Mouse (Mus musculus) spleen, postnatal 14 days (tissue): Measurements from ENCODE around the gene Slc36a4.

Experiments
- DNase-seq, 2 experiments: peaks; one replicate each; pipeline ENCODE4 v3.0.0; 2021 to 2022; ENCODE audit warnings: low spot score in 2 of 2

The Slc36a4 gene

GRCm38 (mm10) chr9:15722506-15722905 lies 13.0 kb downstream of the Slc36a4 start:
- DNase-seq, result no peak

DNA sequence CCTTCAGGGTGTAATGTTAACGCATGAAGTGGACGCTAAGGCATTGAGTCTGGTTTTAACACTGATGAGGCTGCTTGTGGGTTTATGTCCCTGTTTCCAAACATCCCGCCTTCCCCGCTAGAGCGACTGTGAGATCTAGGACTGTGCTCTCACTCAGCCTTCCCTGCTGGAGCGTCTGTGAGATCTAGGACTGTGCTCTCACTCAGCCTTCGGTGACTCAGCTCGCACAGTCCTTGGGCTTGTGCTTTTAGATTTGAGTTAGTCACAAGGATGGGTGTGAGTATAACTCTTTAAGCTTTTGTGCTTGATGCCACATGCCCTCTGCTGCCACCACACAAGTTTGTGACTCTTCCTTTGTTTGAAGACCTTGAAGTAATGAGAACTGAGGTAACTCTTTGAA lies 17.6 kb downstream of the Slc36a4 start:
- no peak for DNase-seq

GRCm38 (mm10) chr9:15731758-15732748 lies 22.5 kb downstream of the Slc36a4 start:
- DNase-seq, result no peak

DNA sequence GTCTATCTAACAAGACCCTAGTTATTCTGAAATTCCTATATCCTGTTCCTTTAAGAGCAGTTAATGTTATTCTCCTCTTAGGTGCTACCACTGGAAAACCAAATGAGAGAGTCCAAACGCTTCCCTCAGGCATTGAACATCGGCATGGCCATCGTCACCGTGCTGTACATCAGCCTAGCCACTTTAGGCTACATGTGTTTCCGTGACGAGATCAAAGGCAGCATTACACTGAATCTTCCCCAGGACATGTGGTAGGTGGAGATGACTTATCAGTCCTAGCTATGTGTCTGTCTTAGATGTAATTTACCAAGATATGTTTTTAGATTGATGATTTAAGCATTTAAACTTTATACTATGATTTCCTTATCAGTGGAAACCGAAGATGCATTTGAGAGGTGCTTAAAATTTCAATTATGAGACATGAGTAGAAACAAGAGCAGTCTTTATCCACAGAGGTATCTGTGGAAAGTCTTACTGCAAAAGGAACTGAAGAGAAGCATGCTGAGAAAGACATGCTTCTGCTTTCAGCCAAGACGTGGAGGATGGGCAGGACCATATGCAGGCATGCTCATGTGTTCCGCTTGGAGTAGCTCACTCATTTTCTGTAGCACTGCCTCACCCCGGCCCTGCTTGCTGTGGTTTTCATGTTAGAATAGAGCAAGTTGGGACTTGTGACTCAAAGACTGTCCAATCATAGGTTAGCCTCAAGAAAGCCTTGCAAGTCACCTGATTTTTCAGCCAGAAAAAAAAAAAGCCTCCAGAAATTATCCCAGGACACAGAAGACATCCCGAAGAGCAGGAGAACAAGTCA lies 24.7 kb downstream of the Slc36a4 start:
- DNase-seq, result no peak

GRCm38 (mm10) chr9:15734867-15735131 lies 25.3 kb downstream of the Slc36a4 start:
- DNase-seq, result no peak

GRCm38 (mm10) chr9:15737522-15737921 lies 28.0 kb downstream of the Slc36a4 start:
- DNase-seq, result no peak

- DNase-seq, result no peak
Measured at GRCm38 (mm10) chr9:15741428-15741827, 31.9 kb downstream of the Slc36a4 start.

GRCm38 (mm10) chr9:15741931-15742330 lies 32.4 kb downstream of the Slc36a4 start:
- DNase-seq, result no peak

DNA sequence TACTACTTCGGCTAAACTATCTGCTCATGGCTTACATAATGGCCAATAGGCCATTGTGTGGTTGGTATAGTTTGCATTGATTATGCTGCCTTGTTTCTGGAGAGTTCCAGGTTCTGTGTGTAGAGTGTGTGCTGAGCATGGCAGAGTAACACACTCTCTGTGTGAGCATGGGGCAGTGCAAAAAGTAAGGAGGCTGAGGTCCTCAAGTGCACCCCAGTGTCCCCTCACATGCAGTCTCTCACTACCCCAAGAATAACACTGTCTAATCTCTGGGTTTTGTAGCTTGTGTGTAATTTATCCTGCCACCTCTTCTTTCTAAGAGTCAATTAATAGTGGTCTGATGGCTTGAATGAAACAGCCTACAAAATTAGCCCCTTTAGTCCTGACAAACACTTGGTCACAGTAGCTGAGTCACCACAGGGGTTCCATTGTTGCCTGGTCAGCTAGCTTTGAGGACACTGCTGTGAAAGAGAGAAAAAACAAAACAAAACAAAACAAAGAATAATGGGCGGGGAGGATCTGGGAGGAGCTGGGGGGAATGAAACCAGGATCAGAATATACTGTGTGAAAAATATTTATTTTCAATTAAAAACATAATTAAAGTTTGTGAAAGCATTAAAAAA lies 36.6 kb downstream of the Slc36a4 start:
- DNase-seq, result no peak

- DNase-seq, result no peak
Measured at GRCm38 (mm10) chr9:15746636-15747035, 37.1 kb downstream of the Slc36a4 start.

GRCm38 (mm10) chr9:15748383-15748782 lies 38.8 kb downstream of the Slc36a4 start:
- DNase-seq, result no peak

GRCm38 (mm10) chr9:15759318-15759717 lies 49.8 kb downstream of the Slc36a4 start:
- no peak for DNase-seq

DNA sequence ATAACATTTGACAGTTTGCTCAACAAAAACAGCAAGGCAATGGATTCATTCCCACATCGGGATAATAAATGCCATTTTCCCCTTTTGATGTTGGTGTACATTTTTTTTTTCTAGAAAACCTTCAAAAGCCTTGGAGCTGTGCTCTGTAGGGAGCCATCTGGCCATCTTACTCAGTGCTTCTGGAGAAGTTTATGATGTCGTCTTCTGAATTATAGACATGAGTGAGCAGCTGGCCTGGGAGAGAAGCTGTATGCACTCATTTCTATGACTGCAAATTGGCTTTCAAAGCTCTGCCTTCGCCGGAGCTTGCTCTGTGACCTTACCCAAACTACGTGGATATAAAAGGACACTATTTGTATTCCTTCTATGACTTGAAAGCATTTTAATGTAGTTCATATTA lies 56.8 kb downstream of the Slc36a4 start:
- no peak for DNase-seq

DNA sequence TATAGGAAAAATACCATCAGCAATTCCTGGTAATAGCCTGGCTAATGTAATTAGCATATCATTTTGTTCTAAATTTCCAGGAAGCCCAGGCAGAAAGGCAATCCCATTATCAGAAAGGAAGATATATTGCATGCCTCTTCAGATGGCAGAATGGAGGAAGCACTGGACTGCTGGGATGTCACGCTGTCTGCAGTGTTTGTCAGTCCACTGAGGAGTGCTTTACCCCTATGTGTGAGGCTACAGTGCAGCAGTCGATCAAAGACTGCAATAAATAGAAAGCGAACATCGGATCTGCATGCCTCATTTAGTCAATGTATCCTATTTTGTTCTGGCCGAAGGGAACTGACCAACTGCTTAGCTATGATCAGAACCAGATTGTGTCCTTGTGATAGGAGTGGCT lies 57.3 kb downstream of the Slc36a4 start:
- no peak for DNase-seq

- DNase-seq, result no peak
Measured at GRCm38 (mm10) chr9:15772766-15773165, 63.2 kb downstream of the Slc36a4 start.

- no peak for DNase-seq
Measured at GRCm38 (mm10) chr9:15773426-15773825, 63.9 kb downstream of the Slc36a4 start.

- no peak for DNase-seq
Measured at GRCm38 (mm10) chr9:15774911-15775310, 65.4 kb downstream of the Slc36a4 start.

DNA sequence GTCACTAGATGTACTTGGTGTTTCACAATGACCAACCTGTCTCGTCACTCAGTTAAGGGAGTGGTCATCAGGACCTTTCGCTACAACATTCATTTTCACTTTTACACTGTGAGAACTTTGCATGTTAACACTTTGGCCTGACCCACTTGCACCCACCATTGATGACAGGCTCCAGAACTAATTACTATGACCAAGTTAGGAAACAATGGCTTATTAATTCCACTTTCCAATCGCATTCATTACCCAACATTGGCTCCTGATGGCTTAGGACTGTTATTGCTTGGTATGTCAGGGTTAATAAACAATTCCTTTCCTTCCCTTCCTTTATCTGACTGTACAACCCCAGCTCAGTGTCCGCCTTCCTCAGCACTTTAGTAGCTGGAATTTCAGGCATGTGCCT lies 72.4 kb downstream of the Slc36a4 start:
- no peak for DNase-seq

DNA sequence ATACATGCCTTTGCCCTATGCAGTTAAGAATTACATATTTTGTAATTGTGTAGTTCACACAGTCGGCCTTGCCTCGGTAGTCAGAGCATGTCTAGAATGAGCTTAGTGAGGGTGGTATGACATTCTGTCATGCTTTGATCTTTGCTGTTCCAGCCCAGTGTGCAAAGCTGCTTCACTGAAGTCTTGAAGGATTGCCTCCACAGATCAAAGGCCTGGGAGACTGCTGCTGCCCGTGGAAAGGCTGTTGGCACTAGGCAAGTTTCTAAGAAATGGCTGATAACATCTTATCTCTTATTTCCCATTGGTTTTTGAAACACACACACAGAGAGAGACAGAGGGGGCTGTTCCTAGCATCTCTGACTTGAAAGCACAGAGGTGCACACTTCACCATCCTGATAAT lies 76.7 kb downstream of the Slc36a4 start:
- DNase-seq, result no peak

DNA sequence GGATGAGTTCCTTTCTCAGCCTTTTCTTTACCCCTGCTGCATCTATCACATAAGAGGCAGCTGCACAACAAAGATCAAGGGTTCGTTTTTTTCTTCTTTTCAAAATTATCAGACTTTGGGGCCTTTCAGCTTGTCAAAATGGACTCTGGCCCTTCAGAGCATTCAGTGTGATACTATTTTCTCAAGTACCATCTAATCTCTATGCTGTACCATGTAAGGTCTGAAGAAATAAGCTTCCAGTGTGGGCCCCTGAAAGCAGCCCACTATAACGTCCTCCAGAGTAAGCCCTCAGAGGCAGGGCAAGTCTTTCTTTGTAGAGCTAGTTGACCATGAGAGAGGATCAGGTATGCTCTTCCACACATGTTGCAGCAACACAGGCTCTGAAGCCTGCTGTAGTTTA lies 77.1 kb downstream of the Slc36a4 start:
- DNase-seq, result no peak

DNA sequence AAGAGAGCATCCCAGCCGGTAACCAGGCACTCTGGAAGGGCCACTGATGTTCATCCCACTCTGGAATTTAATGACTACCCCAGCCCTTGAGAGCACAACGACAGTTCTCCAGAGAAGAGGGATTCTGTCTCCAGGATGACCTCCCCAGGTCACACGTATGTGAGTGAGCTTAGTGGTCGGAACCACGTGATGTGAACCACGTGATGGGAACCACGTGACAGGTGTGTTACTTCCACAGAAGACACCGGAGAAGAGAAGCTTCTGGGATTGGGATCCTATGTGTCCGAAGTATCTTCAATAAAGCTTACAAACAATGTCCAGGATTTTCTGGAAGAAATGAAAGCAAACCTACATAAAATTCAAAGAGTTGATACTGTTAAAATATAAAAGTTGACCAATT lies 82.5 kb downstream of the Slc36a4 start:
- no peak for DNase-seq
